Mouse (Mus musculus) ES-E14 (cell line): ENCODE data around the gene Grb2. TPM values are rescaled to one million over a fixed set of nuclear protein-coding genes. Genes with fewer than 3 reads are reported as not detected.

Experiments used
- DNase-seq: peaks from one replicate; pipeline ENCODE4 v3.0.0-alpha.2; 2013; ENCODE audit warnings: low read depth, low spot score
- H3K27ac ChIP-seq: 2 replicates; pipeline ENCODE4 v1.5.1; 2012; ENCODE audit warnings: low read depth, mild to moderate bottlenecking, low read length, moderate library complexity, mixed read lengths; ENCODE audit not compliant: poor library complexity, insufficient read depth, severe bottlenecking
- H3K36me3 ChIP-seq: 2 replicates; pipeline ENCODE4 v1.6.1; 2012; ENCODE audit warnings: mild to moderate bottlenecking, low read length, moderate library complexity, mixed read lengths; ENCODE audit not compliant: control insufficient read depth, poor library complexity, insufficient read depth, severe bottlenecking
- H3K4me1 ChIP-seq, 2 experiments: fragments of 150-350 bp in 1 of 2; sonication (generic) in 1 of 2; 2 replicates each; pipeline ENCODE4 v1.6.1; 2012; ENCODE audit warnings: low read length in 2 of 2, mild to moderate bottlenecking in 1 of 2, mixed read lengths in 1 of 2; ENCODE audit not compliant: control insufficient read depth in 2 of 2, insufficient read depth in 2 of 2, poor library complexity in 1 of 2
- H3K4me3 ChIP-seq, 2 experiments: fragments of 150-350 bp in 1 of 2; sonication (generic) in 1 of 2; 2 replicates each; pipeline ENCODE4 v1.5.1; 2012; ENCODE audit warnings: low read length in 2 of 2, low read depth in 1 of 2, mild to moderate bottlenecking in 1 of 2, mixed read lengths in 1 of 2; ENCODE audit not compliant: insufficient read depth in 1 of 2, poor library complexity in 1 of 2, severe bottlenecking in 1 of 2
- H3K9ac ChIP-seq: 2 replicates; pipeline ENCODE4 v1.6.1; 2012; ENCODE audit warnings: low read depth, mild to moderate bottlenecking, low read length, mixed read lengths; ENCODE audit not compliant: poor library complexity, insufficient read depth, severe bottlenecking
- H3K9me3 ChIP-seq: fragments of 150-350 bp; sonication (generic); 2 replicates; pipeline ENCODE4 v1.6.1; 2012; ENCODE audit warnings: low read depth, mild to moderate bottlenecking, low read length; ENCODE audit not compliant: control insufficient read depth, insufficient read depth
- CHD2 ChIP-seq: IDR thresholded peaks from 2 replicates; pipeline ENCODE4 v1.6.1; 2014; ENCODE audit warnings: mild to moderate bottlenecking, low read depth, low read length, inconsistent platforms
- HCFC1 ChIP-seq: IDR thresholded peaks from 2 replicates; pipeline ENCODE4 v1.6.1; 2012; ENCODE audit warnings: low read length, inconsistent platforms, borderline replicate concordance; ENCODE audit not compliant: insufficient read depth
- MAFK ChIP-seq: IDR thresholded peaks from 2 replicates; pipeline ENCODE4 v1.6.1; 2014; ENCODE audit warnings: mild to moderate bottlenecking, low read depth, low read length, inconsistent platforms; ENCODE audit not compliant: insufficient read depth
- ZC3H11A ChIP-seq: IDR thresholded peaks from 2 replicates; pipeline ENCODE4 v1.6.1; 2012; ENCODE audit warnings: low read depth, mild to moderate bottlenecking, inconsistent platforms, low read length, borderline replicate concordance
- ZNF384 ChIP-seq: IDR thresholded peaks from 2 replicates; pipeline ENCODE4 v1.6.1; 2012; ENCODE audit warnings: low read depth, low read length, inconsistent platforms
- in situ Hi-C, 2 experiments: fragments of 600-800 bp; cut with MboI; formaldehyde crosslinking; loops; one replicate each; pipeline ENCODE4 v1.15.1; 2025; ENCODE audit warnings: low sequenced_read_pairs in 2 of 2, inconsistent platforms in 1 of 2; ENCODE audit not compliant: unreplicated experiment in 2 of 2
- total RNA-seq: library from RNA; depleted of rRNA; stranded (reverse); fragments of 300-350 nt; gene quantifications from 2 replicates; pipeline ENCODE4 v1.2.3, GENCODE M21; 2012

The Grb2 gene
- total RNA-seq, 1 experiment = 24.4 TPM

DNA sequence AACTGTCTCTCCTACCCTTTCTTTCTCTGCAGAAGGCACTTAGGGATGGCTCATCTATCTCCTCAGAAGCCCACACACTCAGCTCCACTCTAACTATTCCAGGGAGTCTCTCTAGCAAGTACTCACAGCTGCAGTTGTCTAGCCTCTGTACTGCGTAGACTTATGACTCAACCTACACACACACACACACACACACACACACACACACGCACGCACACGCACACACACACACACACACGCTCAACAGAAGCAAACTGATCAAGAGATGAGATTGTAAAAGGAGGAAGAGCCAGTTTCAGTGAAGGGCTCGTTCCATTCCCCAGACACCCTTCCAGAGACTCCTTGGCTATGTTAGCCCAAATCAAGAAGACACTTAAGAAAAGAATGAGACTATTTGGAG, 49.9 kb downstream of the Grb2 start:
- no peaks in the 10 kb centered on the region for H3K9me3 ChIP-seq
- no peak for DNase-seq
- H3K27ac ChIP-seq = no peak overlapping the region
- in situ Hi-C loops = no loop called here
- H3K4me3 ChIP-seq = no peak overlapping the region
- H3K36me3 ChIP-seq = no peaks in the 10 kb centered on the region; the same call in 1 of the 2 replicates
- peaks cover 0 to 3% of the 10 kb centered on the region in 2 experiments; a peak in 2 of 4 replicates for H3K4me1 ChIP-seq
- TF ChIP-seq CHD2 (no peak), HCFC1 (no peak), MAFK (no peak), ZC3H11A (no peak), ZNF384 (no peak)
- no peak overlapping the region for H3K9ac ChIP-seq

DNA sequence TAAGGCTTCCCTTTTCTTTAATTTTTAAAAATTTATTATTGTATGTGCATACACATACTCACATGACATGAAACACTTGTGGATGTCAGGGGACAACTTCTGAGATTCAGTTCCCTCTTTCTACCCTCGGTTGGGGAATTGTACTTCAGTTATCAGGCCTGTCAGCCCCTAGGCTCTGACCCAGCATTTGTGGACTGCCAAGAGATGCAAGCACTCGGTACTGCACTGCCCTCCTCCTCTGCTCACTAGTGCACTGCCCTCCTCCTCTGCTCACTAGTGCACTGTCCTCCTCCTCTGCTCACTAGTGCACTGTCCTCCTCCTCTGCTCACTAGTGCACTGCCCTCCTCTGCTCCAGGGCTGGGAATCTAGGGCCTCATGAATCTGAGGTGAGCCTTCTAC, 54.3 kb downstream of the Grb2 start:
- peaks cover 5% of the 10 kb centered on the region; the same call in 1 of the 2 replicates for H3K36me3 ChIP-seq
- no peak for DNase-seq
- no peaks in the 10 kb centered on the region for H3K9me3 ChIP-seq
- TF ChIP-seq ZNF384 (no peak), CHD2 (no peak), MAFK (no peak), HCFC1 (no peak), ZC3H11A (no peak)
- in situ Hi-C loops = no loop called here
- H3K4me3 ChIP-seq = no peak overlapping the region
- H3K27ac ChIP-seq = no peak overlapping the region
- H3K4me1 ChIP-seq = peaks cover 0 to 3% of the 10 kb centered on the region in 2 experiments; a peak in 1 of 4 replicates
- H3K9ac ChIP-seq = no peak overlapping the region

DNA sequence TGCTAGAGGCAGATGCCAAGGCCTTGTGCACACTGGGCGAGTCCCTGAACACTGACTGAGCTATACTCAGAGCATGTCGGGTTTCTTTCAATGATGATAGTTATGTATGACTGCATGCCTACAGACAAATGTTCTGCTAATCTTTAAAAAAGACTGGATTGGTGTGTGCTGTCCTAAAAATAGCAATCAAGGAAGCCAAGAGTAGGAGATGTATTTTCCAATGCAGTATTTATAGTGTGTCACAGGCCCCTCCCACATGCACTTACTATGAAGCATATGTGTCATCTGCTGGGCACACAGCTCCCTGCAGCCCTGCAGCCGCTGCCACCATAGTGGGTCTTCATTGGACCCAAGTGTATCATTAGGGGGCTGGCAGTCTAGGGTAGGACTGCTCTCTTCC, 55.2 kb downstream of the Grb2 start:
- TF ChIP-seq MAFK = no peak
- TF ChIP-seq HCFC1 = no peak
- no peak for TF ChIP-seq CHD2
- Histone ChIP-seq H3K27ac (no peak overlapping the region), H3K4me3 (no peak overlapping the region), H3K4me1 (peaks cover 0 to 3% of the 10 kb centered on the region in 2 experiments; a peak in 1 of 4 replicates), H3K36me3 (peaks cover 10% of the 10 kb centered on the region; the same call in 1 of the 2 replicates), H3K9me3 (no peaks in the 10 kb centered on the region), H3K9ac (no peak overlapping the region)
- DNase-seq = no peak
- in situ Hi-C loops = no loop called here

DNA sequence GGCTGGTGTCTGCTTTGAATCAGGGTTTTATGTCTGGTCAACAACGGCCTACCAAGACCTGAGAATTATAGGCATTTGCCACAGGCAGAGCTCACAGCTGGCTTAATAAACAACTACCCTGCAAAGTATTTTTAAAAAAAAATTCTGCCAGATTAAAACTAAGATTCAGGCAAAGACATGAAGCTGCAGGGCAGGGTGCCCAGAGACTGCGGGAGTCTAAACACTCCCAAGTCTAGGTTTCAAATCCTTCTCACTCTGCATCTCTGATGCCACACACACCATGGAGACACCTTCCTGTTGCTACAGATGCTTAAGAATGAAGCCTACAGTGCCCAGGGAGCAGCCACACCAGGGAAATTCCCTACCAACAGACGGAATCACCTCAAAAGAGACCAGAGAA, 56.7 kb downstream of the Grb2 start:
- Histone ChIP-seq H3K36me3 (peaks cover 10% of the 10 kb centered on the region; the same call in 1 of the 2 replicates), H3K4me1 (peaks cover 0 to 3% of the 10 kb centered on the region in 2 experiments; a peak in 1 of 4 replicates), H3K9ac (no peak overlapping the region), H3K27ac (no peak overlapping the region), H3K4me3 (no peak overlapping the region), H3K9me3 (no peaks in the 10 kb centered on the region)
- in situ Hi-C loops = no loop called here
- no peak for TF ChIP-seq HCFC1
- DNase-seq = no peak

DNA sequence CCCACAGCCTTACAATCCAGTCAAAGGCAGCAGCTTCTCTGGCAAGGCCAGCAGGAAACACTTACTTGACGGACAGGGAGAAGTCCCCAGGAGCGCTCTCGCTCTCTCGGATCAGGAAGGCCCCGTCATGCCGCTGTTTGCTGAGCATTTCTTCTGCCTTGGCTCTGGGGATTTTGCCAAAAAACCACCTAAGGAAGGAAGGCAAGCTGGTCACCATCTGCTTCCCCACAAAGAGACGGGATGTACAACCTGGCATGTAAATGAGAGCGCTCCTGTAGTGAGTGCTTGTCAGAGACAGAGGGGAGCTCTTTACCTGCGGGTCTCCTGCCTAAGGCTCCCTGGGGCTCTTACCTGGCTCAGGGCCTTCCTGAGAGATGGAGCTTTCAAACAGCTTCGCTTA, 58.7 kb downstream of the Grb2 start:
- Histone ChIP-seq H3K4me1 (peaks cover 0 to 3% of the 10 kb centered on the region in 2 experiments; a peak in 1 of 4 replicates), H3K27ac (no peak overlapping the region), H3K9me3 (no peaks in the 10 kb centered on the region), H3K36me3 (peaks cover 16% of the 10 kb centered on the region; the same call in 1 of the 2 replicates), H3K9ac (no peak overlapping the region), H3K4me3 (no peak overlapping the region)
- in situ Hi-C loops = no loop called here
- DNase-seq = no peak
- TF ChIP-seq ZC3H11A (no peak), HCFC1 (no peak), ZNF384 (no peak), CHD2 (no peak), MAFK (no peak)
